In the genomic region with DNA sequence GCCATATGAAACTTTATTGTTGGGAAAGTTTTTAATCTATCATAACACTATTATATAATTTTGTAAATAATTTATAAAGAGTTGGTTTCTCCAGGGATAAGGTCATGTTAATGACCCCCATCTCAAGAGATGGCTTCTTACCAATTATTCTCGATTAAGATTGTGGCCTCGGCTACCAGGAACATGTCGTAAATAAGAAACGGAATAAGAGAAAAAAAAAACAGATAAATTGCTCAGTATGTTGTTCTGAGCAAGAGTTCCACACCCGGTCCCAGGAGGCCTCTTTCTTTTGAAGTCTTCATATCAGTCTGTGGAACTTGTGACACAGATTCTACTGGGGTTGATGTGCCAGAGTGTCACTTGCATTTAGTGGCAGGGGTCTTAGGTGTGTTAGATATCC, we compare ENCODE assay signal across 23 mouse cellular contexts. TPM values are rescaled to one million over a fixed set of nuclear protein-coding genes. Genes with fewer than 3 reads are reported as not detected.
DNase-seq lines count a peak whose midpoint lies in the region; ATAC-seq and TF ChIP-seq lines count a peak whose summit lies in the region.
"Had no signal": no experiment of that assay in that cellular context is flagged by ENCODE, and none has a peak within 500 bp of the region (broad histone marks: within the 10 kb centered on the region; RNA-seq: fewer than 3 reads in every experiment).

No protein-coding gene starts in this region.

- H3K4me2 ChIP-seq in kidney, embryonic 14.5 days (replicated peaks; ENCODE audit: low read depth, low read length), result no peak overlapping the region
- H3K4me2 ChIP-seq: embryonic facial prominence, embryonic 12.5 days; forebrain, embryonic 13.5 days; forebrain, embryonic 15.5 days had no signal

- 58% methylated on average over 5 of the region's 5 CpGs for WGBS in kidney, adult 2 months
- 70% methylated on average over 5 of the region's 5 CpGs for WGBS in kidney, embryonic 14.5 days
- 79% methylated on average over 5 of the region's 5 CpGs for WGBS in spleen, adult 2 months

- no peak for ATAC-seq in kidney, embryonic 14.5 days (ENCODE audit: low FRiP score, low TSS enrichment)
- ATAC-seq: activated CD4-positive, CD25-positive, alpha-beta regulatory T cell, adult 4 months; forebrain, embryonic 13.5 days; forebrain, embryonic 15.5 days; forebrain, postnatal 0 days; Patski had no signal

- H3K9ac ChIP-seq in kidney, embryonic 14.5 days (ENCODE audit: low read depth, low read length), result no peak overlapping the region
- H3K9ac ChIP-seq: embryonic facial prominence, embryonic 12.5 days; forebrain, embryonic 13.5 days; forebrain, embryonic 15.5 days; forebrain, postnatal 0 days had no signal

- no peaks in the 10 kb centered on the region for H3K27me3 ChIP-seq in kidney, adult 2 months (replicated peaks; ENCODE audit: control insufficient read depth, insufficient read depth, low read length)
- H3K27me3 ChIP-seq in kidney, embryonic 14.5 days (ENCODE audit: control insufficient read depth, insufficient read depth, low read length), result peaks cover 1% of the 10 kb centered on the region; the same call in 1 of the 2 replicates
- no peaks in the 10 kb centered on the region for H3K27me3 ChIP-seq in spleen, adult 2 months (ENCODE audit: control insufficient read depth, insufficient read depth, low read length)
- no peaks in the 10 kb centered on the region for H3K27me3 ChIP-seq in splenic B cell, adult 2 months (ENCODE audit: control insufficient read depth, insufficient read depth, low read length, poor library complexity, severe bottlenecking)
- H3K27me3 ChIP-seq: forebrain, embryonic 15.5 days; Patski had no signal

- peak overlapping the region; percentile 97 for H3K27ac ChIP-seq in kidney, adult 2 months (ENCODE audit: insufficient read depth, low read depth, low read length)
- no peak overlapping the region for H3K27ac ChIP-seq in kidney, embryonic 14.5 days (ENCODE audit: low read depth, low read length)
- peak overlapping the region; percentile 84 for H3K27ac ChIP-seq in spleen, adult 2 months (ENCODE audit: insufficient read depth, low read length)
- H3K27ac ChIP-seq: embryonic facial prominence, embryonic 10.5 days; embryonic facial prominence, embryonic 12.5 days; forebrain, embryonic 13.5 days; forebrain, embryonic 15.5 days had no signal

- no peak for TF ChIP-seq POLR2A in kidney, adult 2 months (IDR thresholded peaks at IDR 0.05; ENCODE audit: low read depth, low read length)
- TF ChIP-seq POLR2A in spleen, adult 2 months (IDR thresholded peaks at IDR 0.05; ENCODE audit: low read depth, low read length), result no peak

- no peak overlapping the region for H3K4me3 ChIP-seq in kidney, adult 2 months (ENCODE audit: insufficient read depth, low read depth, low read length)
- no peak overlapping the region for H3K4me3 ChIP-seq in kidney, embryonic 14.5 days (ENCODE audit: low read length)
- H3K4me3 ChIP-seq in spleen, adult 2 months (ENCODE audit: extremely low read depth, insufficient read depth, insufficient read length), result no peak overlapping the region
- H3K4me3 ChIP-seq: embryonic facial prominence, embryonic 10.5 days; embryonic facial prominence, embryonic 12.5 days; forebrain, embryonic 13.5 days; forebrain, embryonic 15.5 days had no signal

- peak; percentile 8 for DNase-seq in cerebellum, adult 9-10 months
- DNase-seq in cerebellum, adult 8-10 months, result no peak
- DNase-seq in kidney, adult 2 months, result peak; percentile 77
- no peak for DNase-seq in spleen, adult 2 months (ENCODE audit: low read depth in 1 of 2, low spot score in 2 of 2)
- DNase-seq in spleen, postnatal 10 days (ENCODE audit: low spot score in 2 of 2), result no peak
- peak; percentile 46 for DNase-seq in splenic B cell, adult 2 months (ENCODE audit: low read depth, low spot score)
- DNase-seq in left cerebral cortex, adult 8-10 months (ENCODE audit: low spot score in 2 of 2), result no peak
- DNase-seq: adrenal gland, adult 8-10 months; adrenal gland, postnatal 14 days; adrenal gland, postnatal 36 days; cerebellum, adult 11-12 months; cerebellum, adult 2 months; cerebellum, postnatal 10 days; cerebellum, postnatal 25 days; forebrain, postnatal 0 days had no signal

- H3K9me3 ChIP-seq in kidney, embryonic 14.5 days (ENCODE audit: control insufficient read depth, low read length), result no peaks in the 10 kb centered on the region
- H3K9me3 ChIP-seq: embryonic facial prominence, embryonic 10.5 days; embryonic facial prominence, embryonic 12.5 days; forebrain, embryonic 13.5 days; forebrain, embryonic 15.5 days; G1E had no signal

- no peak for TF ChIP-seq CTCF in kidney, adult 2 months (conservative IDR thresholded peaks at IDR 0.05; ENCODE audit: insufficient read depth, insufficient read length, low read depth, low read length)
- no peak for TF ChIP-seq CTCF in spleen, adult 2 months (IDR thresholded peaks at IDR 0.05; ENCODE audit: extremely low read depth, insufficient read depth, insufficient read length, insufficient replicate concordance)

- H3K36me3 ChIP-seq in kidney, adult 2 months (ENCODE audit: control insufficient read depth, insufficient read depth, low read length), result no peaks in the 10 kb centered on the region
- H3K36me3 ChIP-seq in kidney, embryonic 14.5 days (ENCODE audit: control insufficient read depth, insufficient read depth, low read length), result no peaks in the 10 kb centered on the region
- H3K36me3 ChIP-seq in spleen, adult 2 months (ENCODE audit: control insufficient read depth, insufficient read depth, low read length), result peaks cover 3% of the 10 kb centered on the region
- H3K36me3 ChIP-seq in splenic B cell, adult 2 months (ENCODE audit: control insufficient read depth, insufficient read depth, low read length, poor library complexity, severe bottlenecking), result peaks cover 3% of the 10 kb centered on the region; the same call in 1 of the 2 replicates
- H3K36me3 ChIP-seq: embryonic facial prominence, embryonic 10.5 days; embryonic facial prominence, embryonic 12.5 days; forebrain, embryonic 15.5 days; G1E had no signal

- peaks cover 26% of the 10 kb centered on the region for H3K4me1 ChIP-seq in kidney, adult 2 months (ENCODE audit: control insufficient read depth, insufficient read depth, low read length)
- H3K4me1 ChIP-seq in kidney, embryonic 14.5 days (ENCODE audit: control insufficient read depth, insufficient read depth, low read length), result peaks cover 3% of the 10 kb centered on the region; the same call in 1 of the 2 replicates
- peaks cover 32% of the 10 kb centered on the region; the same call in 1 of the 2 replicates for H3K4me1 ChIP-seq in spleen, adult 2 months (ENCODE audit: control insufficient read depth, insufficient read depth, insufficient read length)

RNA-seq across cellular contexts. Expression of gene Gm12184, which starts 14.8 kb away (rescaled TPM):
- 9.7 and 10.4 TPM in 2 replicates for polyA plus RNA-seq in kidney, adult 2 months (2012; rRNA removed)
- polyA plus RNA-seq in kidney, embryonic 14.5 days (2014; fragmentation: Nextera tagmentation; extraction: Ambion mirVana), result 5.6 and 7.6 TPM in 2 replicates
- 3.9 and 6.1 TPM in 2 replicates for polyA plus RNA-seq in spleen, adult 2 months (2012; rRNA removed)
- 1 to 10 TPM in 1 of 4 experiments, under 1 TPM in 3; 0.38 to 1.8 (median 0.45) TPM for total RNA-seq in left cerebral cortex, adult 8-10 months (2022)

RNA-seq across cellular contexts. Expression of gene Trim7, which starts 15.3 kb away (rescaled TPM):
- 80.3 and 98.8 TPM in 2 replicates for polyA plus RNA-seq in kidney, adult 2 months (2012; rRNA removed)
- polyA plus RNA-seq in kidney, embryonic 14.5 days (2014; fragmentation: Nextera tagmentation; extraction: Ambion mirVana), result 1.3 and 2.9 TPM in 2 replicates
- 53.6 and 63.6 TPM in 2 replicates for polyA plus RNA-seq in spleen, adult 2 months (2012; rRNA removed)
- 1 to 10 TPM; 3.4 to 4.5 (median 3.8) TPM for total RNA-seq in left cerebral cortex, adult 8-10 months (2022)

RNA-seq across cellular contexts. Expression of gene Trim41, which starts 24.1 kb away (rescaled TPM):
- 26.3 and 27.3 TPM in 2 replicates for polyA plus RNA-seq in kidney, adult 2 months (2012; rRNA removed)
- 5.8 and 6.1 TPM in 2 replicates for polyA plus RNA-seq in kidney, embryonic 14.5 days (2014; fragmentation: Nextera tagmentation; extraction: Ambion mirVana)
- 24.4 and 24.7 TPM in 2 replicates for polyA plus RNA-seq in spleen, adult 2 months (2012; rRNA removed)
- 10 to 100 TPM; 57.7 to 65.7 (median 61.3) TPM for total RNA-seq in left cerebral cortex, adult 8-10 months (2022)

RNA-seq across cellular contexts. Expression of gene Irgm1, which starts 30.3 kb away (rescaled TPM):
- 24.4 and 28.2 TPM in 2 replicates for polyA plus RNA-seq in kidney, adult 2 months (2012; rRNA removed)
- 11.7 and 13.2 TPM in 2 replicates for polyA plus RNA-seq in kidney, embryonic 14.5 days (2014; fragmentation: Nextera tagmentation; extraction: Ambion mirVana)
- polyA plus RNA-seq in spleen, adult 2 months (2012; rRNA removed), result 10.6 and 13.0 TPM in 2 replicates
- total RNA-seq in left cerebral cortex, adult 8-10 months (2022), result 10 to 100 TPM in 2 of 4 experiments, 1 to 10 TPM in 2; 8.3 to 14.0 (median 10.7) TPM

RNA-seq across cellular contexts. Expression of gene Rack1, which starts 41.1 kb away (rescaled TPM):
- polyA plus RNA-seq in kidney, adult 2 months (2012; rRNA removed), result 1,151 and 1,243 TPM in 2 replicates
- 994 and 1,198 TPM in 2 replicates for polyA plus RNA-seq in kidney, embryonic 14.5 days (2014; fragmentation: Nextera tagmentation; extraction: Ambion mirVana)
- polyA plus RNA-seq in spleen, adult 2 months (2012; rRNA removed), result 2,204 and 3,047 TPM in 2 replicates
- 100 to 1,000 TPM; 246 to 281 (median 256) TPM for total RNA-seq in left cerebral cortex, adult 8-10 months (2022)

Comparison
In these comparisons a context has a peak if more than half of its experiments do, and no peak if none do; other contexts are left out.
1. DNase-seq: peak in cerebellum, adult 9-10 months (single experiment), kidney, adult 2 months (single experiment) and splenic B cell, adult 2 months (single experiment); none in cerebellum, adult 8-10 months (single experiment), spleen, adult 2 months (0 of 2), spleen, postnatal 10 days (0 of 2) and left cerebral cortex, adult 8-10 months (0 of 2).
2. RNA of gene Trim7, which starts 15.3 kb away (polyA plus RNA-seq): 80.3 to 98.8 TPM in kidney, adult 2 months and 53.6 to 63.6 TPM in spleen, adult 2 months; 1.3 to 2.9 TPM in kidney, embryonic 14.5 days; every median in the first group is over 10 times any median in the second.